Mouse (Mus musculus) neural tube, embryonic 15.5 days (tissue): ENCODE data around the gene Asns. TPM values are rescaled to one million over a fixed set of nuclear protein-coding genes. Genes with fewer than 3 reads are reported as not detected.

Experiments
- polyA plus RNA-seq: library from polyadenylated mRNA; unstranded; fragments of >200 nt; fragmentation: Nextera tagmentation; extraction: Ambion mirVana; gene quantifications from 2 replicates; pipeline ENCODE4 v1.2.1, GENCODE M21; 2015

Asns gene
- polyA plus RNA-seq, 1 experiment from 2014 or later = 114 TPM

Other genes with a start within 250 kb of the Asns start
- 176 and 237 TPM in 2 replicates for gene Tac1, start 138.4 kb downstream of the Asns start, polyA plus RNA-seq
- gene C1galt1, start 151.6 kb upstream of the Asns start, polyA plus RNA-seq = 1.8 and 2.4 TPM in 2 replicates